Mouse (Mus musculus): ENCODE measurements around the gene Tas2r126. TPM values are rescaled to one million over a fixed set of nuclear protein-coding genes. Genes with fewer than 3 reads are reported as not detected.

Gene Tas2r126
- polyA plus RNA-seq, 1 experiment: 0.20 TPM

DNA sequence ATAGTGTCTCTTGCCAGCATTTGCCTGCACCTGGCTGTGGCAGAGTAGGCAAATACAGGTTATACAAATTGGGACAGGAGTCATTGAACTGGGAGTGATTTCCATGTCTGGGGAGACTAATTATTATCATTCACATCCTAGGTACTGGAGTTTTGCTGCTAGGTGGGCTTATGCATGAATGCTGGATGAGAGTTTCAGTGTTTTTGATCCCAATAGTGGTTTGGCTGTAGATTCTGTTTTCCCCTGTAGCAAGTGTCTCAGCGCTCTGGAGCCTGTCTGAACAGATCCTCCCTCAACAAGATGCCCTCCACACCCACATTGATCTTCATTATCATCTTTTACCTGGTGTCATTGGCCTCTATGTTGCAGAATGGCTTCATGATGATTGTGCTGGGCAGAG lies 34.4 kb upstream of the Tas2r126 start, which contains the start of gene Tas2r143:
Tas2r143 (plus strand) TSS at position 301 of the 400 bp plus-strand sequence.
- H3K4me3 ChIP-seq (replicated peaks; ENCODE audit: insufficient read depth, low read depth, low read length): no peak within 1 kb of the TSS
- no peak within 1 kb of the TSS for H3K27ac ChIP-seq (ENCODE audit: insufficient read depth, low read length)
- no peaks in the 10 kb centered on the region; the same call in 1 of the 2 replicates for H3K27me3 ChIP-seq (ENCODE audit: control insufficient read depth, insufficient read depth, low read length)
- 92% methylated on average over 1 of the region's 1 CpGs for WGBS
- TF ChIP-seq POLR2A (IDR thresholded peaks at IDR 0.05; ENCODE audit: borderline replicate concordance, insufficient read depth, low read length) (no peak), CTCF (IDR thresholded peaks at IDR 0.05; ENCODE audit: borderline replicate concordance, insufficient read depth, low read depth, low read length) (no peak)
- peaks cover 3% of the 10 kb centered on the region; the same call in 1 of the 2 replicates for H3K4me1 ChIP-seq (ENCODE audit: control insufficient read depth, insufficient read depth, low read length)
- no peak for DNase-seq

DNA sequence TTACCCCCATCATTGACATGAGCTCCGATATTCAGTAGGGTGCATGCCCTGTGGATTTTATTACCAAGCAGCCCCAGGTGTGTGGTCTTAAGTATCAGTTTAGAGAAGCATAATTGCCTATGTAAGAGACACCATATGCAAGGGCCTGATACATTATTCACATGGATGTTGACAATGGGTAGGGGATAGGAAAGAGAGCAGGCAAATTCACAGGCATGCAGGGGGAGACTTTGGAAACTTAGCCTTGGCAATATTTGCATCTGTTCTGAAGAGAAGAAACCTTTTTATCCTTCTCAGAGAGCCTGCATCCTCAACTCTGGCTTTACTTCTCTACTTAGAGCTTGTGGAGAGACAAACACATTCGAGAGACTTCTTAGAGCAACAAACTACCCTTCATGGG lies 29.2 kb upstream of the Tas2r126 start, which contains the start of gene Tas2r135:
Tas2r135 (plus strand) TSS at position 301 of the 400 bp plus-strand sequence.
- TF ChIP-seq POLR2A (IDR thresholded peaks at IDR 0.05; ENCODE audit: borderline replicate concordance, insufficient read depth, low read length) (no peak), CTCF (IDR thresholded peaks at IDR 0.05; ENCODE audit: borderline replicate concordance, insufficient read depth, low read depth, low read length) (no peak)
- WGBS: 99% methylated on average over 2 of the region's 2 CpGs
- Histone ChIP-seq H3K27me3 (ENCODE audit: control insufficient read depth, insufficient read depth, low read length) (no peaks in the 10 kb centered on the region; the same call in 1 of the 2 replicates), H3K27ac (ENCODE audit: insufficient read depth, low read length) (no peak within 1 kb of the TSS), H3K4me1 (ENCODE audit: control insufficient read depth, insufficient read depth, low read length) (no peaks in the 10 kb centered on the region), H3K4me3 (replicated peaks; ENCODE audit: insufficient read depth, low read depth, low read length) (no peak within 1 kb of the TSS)
- DNase-seq: no peak

DNA sequence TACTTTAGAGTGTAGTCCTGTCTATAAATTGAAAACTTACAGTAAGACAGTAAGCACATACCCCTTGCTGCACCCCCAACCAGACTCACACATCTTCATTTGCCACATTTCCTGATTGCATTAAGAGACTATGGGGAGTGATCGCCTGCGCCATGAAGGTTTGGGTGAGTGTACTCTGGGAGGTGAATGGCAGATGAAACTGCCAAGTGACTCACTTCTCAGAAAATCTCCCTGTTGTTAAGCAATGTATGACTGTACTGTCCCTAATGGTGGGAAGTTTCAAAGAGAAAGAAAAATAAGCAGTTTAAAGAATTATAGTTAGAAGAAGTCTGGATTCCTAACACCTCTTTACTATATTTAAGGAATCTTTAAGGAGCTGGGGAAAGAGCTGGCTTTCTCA lies 14.9 kb upstream of the Tas2r126 start:
- TF ChIP-seq POLR2A (IDR thresholded peaks at IDR 0.05; ENCODE audit: borderline replicate concordance, insufficient read depth, low read length) (no peak), CTCF (IDR thresholded peaks at IDR 0.05; ENCODE audit: borderline replicate concordance, insufficient read depth, low read depth, low read length) (no peak)
- H3K27ac ChIP-seq (ENCODE audit: insufficient read depth, low read length): no peak overlapping the region
- no peak overlapping the region for H3K4me3 ChIP-seq (replicated peaks; ENCODE audit: insufficient read depth, low read depth, low read length)
- WGBS: 92% methylated on average over 2 of the region's 2 CpGs
- no peaks in the 10 kb centered on the region for H3K27me3 ChIP-seq (ENCODE audit: control insufficient read depth, insufficient read depth, low read length)
- no peak for DNase-seq
- H3K4me1 ChIP-seq (ENCODE audit: control insufficient read depth, insufficient read depth, low read length): peaks cover 4% of the 10 kb centered on the region; the same call in 1 of the 2 replicates

DNA sequence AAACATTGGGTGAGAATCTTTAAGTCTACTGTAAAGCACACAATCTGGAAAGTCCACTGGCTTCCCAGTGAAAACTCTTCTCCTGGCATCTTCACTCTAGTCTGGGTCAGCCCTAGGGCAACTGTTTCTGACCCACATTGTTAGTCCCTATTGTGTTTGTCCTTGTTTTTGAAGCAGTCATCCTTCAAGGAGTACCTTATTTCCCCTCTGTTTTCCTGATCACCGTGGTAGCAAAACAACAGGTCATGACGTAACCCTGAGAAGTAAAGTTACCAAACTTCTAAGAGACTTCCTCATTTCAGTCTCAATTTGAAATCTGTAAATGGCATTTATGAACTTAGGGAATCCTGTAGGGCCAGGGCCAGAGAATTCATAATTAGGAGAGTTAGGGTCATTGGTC lies 12.9 kb upstream of the Tas2r126 start:
- H3K4me3 ChIP-seq (replicated peaks; ENCODE audit: insufficient read depth, low read depth, low read length): no peak overlapping the region
- no peaks in the 10 kb centered on the region for H3K27me3 ChIP-seq (ENCODE audit: control insufficient read depth, insufficient read depth, low read length)
- no peak for TF ChIP-seq POLR2A (IDR thresholded peaks at IDR 0.05; ENCODE audit: borderline replicate concordance, insufficient read depth, low read length)
- no peak for TF ChIP-seq CTCF (IDR thresholded peaks at IDR 0.05; ENCODE audit: borderline replicate concordance, insufficient read depth, low read depth, low read length)
- DNase-seq: no peak
- 76% methylated on average over 2 of the region's 2 CpGs for WGBS
- peaks cover 4% of the 10 kb centered on the region; the same call in 1 of the 2 replicates for H3K4me1 ChIP-seq (ENCODE audit: control insufficient read depth, insufficient read depth, low read length)
- no peak overlapping the region for H3K27ac ChIP-seq (ENCODE audit: insufficient read depth, low read length)

DNA sequence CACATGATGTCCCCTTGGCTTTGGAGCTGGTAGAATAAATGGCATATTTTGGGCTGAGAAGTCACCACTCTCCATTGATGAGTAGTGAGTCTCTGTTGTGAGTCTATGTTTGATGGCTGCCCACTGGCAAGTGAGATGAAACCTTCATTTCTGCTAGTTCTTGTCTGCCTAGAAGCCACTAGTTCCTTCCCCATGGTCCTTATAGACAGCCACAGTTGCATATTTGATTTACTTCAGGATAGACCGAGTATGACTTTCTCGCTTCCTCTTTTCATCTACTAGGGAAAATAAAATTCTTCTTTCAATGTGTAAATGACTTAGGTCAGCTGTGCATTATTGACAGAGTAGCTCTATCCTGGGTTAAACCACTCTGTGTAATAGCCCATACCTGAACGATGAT lies 9.9 kb upstream of the Tas2r126 start:
- WGBS: 97% methylated on average over 3 of the region's 3 CpGs
- Histone ChIP-seq H3K27me3 (ENCODE audit: control insufficient read depth, insufficient read depth, low read length) (no peaks in the 10 kb centered on the region), H3K27ac (ENCODE audit: insufficient read depth, low read length) (no peak overlapping the region), H3K4me3 (replicated peaks; ENCODE audit: insufficient read depth, low read depth, low read length) (no peak overlapping the region), H3K4me1 (ENCODE audit: control insufficient read depth, insufficient read depth, low read length) (peaks cover 4% of the 10 kb centered on the region; the same call in 1 of the 2 replicates)
- TF ChIP-seq POLR2A (IDR thresholded peaks at IDR 0.05; ENCODE audit: borderline replicate concordance, insufficient read depth, low read length): no peak
- TF ChIP-seq CTCF (IDR thresholded peaks at IDR 0.05; ENCODE audit: borderline replicate concordance, insufficient read depth, low read depth, low read length): no peak
- DNase-seq: no peak

DNA sequence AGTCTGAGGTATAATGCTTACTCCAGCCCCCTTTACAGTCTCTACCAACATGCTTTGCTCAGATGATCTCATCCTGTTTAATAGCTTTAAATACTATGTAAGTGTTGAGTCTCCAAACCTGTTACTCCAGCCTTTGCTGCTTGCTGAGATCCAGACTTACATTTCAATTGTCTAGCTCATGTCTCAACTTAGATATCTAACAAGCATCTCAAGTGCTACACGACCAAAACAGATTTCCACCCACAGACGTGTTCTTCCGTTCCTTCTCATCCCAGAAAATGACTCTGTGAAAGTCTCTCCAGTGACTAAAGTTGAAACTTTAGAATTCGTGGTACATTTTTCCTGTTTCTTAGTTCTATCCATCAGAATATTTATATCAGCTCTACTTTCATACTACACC lies 8.0 kb upstream of the Tas2r126 start:
- Histone ChIP-seq H3K4me3 (replicated peaks; ENCODE audit: insufficient read depth, low read depth, low read length) (no peak overlapping the region), H3K27me3 (ENCODE audit: control insufficient read depth, insufficient read depth, low read length) (no peaks in the 10 kb centered on the region), H3K4me1 (ENCODE audit: control insufficient read depth, insufficient read depth, low read length) (peaks cover 4% of the 10 kb centered on the region; the same call in 1 of the 2 replicates), H3K27ac (ENCODE audit: insufficient read depth, low read length) (no peak overlapping the region)
- TF ChIP-seq CTCF (IDR thresholded peaks at IDR 0.05; ENCODE audit: borderline replicate concordance, insufficient read depth, low read depth, low read length): no peak
- TF ChIP-seq POLR2A (IDR thresholded peaks at IDR 0.05; ENCODE audit: borderline replicate concordance, insufficient read depth, low read length): no peak
- WGBS: 88% methylated on average over 4 of the region's 4 CpGs
- no peak for DNase-seq

DNA sequence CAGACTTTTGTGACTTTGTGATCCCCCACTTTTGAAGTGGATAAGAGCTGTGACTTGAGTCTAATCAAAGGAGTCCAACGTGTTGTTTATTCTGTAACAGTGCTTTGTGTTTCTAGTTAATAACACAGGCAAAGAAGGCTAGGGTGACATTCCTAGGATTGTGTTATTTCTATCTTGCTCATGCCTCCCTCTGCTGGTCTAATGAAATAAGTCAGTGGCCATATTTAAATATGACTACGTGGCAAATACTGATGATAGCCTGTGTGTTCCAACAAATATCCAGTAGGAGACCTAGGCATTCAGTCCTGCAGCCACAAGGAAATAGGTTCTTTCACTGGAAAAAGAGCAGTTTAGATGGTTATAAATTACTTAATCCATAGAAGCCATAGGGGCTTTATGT lies 781 bp upstream of the Tas2r126 start:
- 62% methylated on average over 2 of the region's 2 CpGs for WGBS
- H3K27ac ChIP-seq (ENCODE audit: insufficient read depth, low read length): no peak overlapping the region
- no peak overlapping the region for H3K4me3 ChIP-seq (replicated peaks; ENCODE audit: insufficient read depth, low read depth, low read length)
- TF ChIP-seq CTCF (IDR thresholded peaks at IDR 0.05; ENCODE audit: borderline replicate concordance, insufficient read depth, low read depth, low read length) (no peak), POLR2A (IDR thresholded peaks at IDR 0.05; ENCODE audit: borderline replicate concordance, insufficient read depth, low read length) (no peak)
- no peaks in the 10 kb centered on the region for H3K27me3 ChIP-seq (ENCODE audit: control insufficient read depth, insufficient read depth, low read length)
- DNase-seq: no peak
- no peaks in the 10 kb centered on the region for H3K4me1 ChIP-seq (ENCODE audit: control insufficient read depth, insufficient read depth, low read length)

DNA sequence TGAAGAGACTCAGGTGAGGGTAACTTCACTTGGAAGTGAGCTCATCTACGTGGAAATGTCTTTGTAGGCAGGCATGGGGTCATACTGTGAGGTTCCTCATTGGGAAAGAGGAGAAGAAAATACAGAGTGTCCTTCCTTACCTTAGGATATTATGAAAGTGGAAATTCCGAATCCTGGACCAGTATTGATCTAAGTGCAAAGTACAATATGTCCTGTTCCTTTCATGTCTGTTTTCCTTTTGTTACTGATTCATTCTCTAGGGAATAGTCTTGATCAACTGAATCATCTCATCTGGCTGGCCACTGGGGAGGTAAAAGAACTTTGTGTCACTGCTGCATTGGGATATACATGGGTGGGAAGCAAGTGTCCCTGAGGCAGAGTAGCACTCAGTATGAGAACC lies 1.2 kb downstream of the Tas2r126 start:
- WGBS: 71% methylated on average over 2 of the region's 2 CpGs
- Histone ChIP-seq H3K27ac (ENCODE audit: insufficient read depth, low read length) (no peak overlapping the region), H3K4me3 (replicated peaks; ENCODE audit: insufficient read depth, low read depth, low read length) (no peak overlapping the region), H3K27me3 (ENCODE audit: control insufficient read depth, insufficient read depth, low read length) (no peaks in the 10 kb centered on the region), H3K4me1 (ENCODE audit: control insufficient read depth, insufficient read depth, low read length) (no peaks in the 10 kb centered on the region)
- TF ChIP-seq CTCF (IDR thresholded peaks at IDR 0.05; ENCODE audit: borderline replicate concordance, insufficient read depth, low read depth, low read length): no peak
- no peak for TF ChIP-seq POLR2A (IDR thresholded peaks at IDR 0.05; ENCODE audit: borderline replicate concordance, insufficient read depth, low read length)
- DNase-seq: no peak
